Mouse (Mus musculus): ENCODE measurements around the gene Hyal5. TPM values are rescaled to one million over a fixed set of nuclear protein-coding genes. Genes with fewer than 3 reads are reported as not detected.

The Hyal5 gene
- total and polyA plus RNA-seq, 2 experiments from 2014 or later: not detected

DNA sequence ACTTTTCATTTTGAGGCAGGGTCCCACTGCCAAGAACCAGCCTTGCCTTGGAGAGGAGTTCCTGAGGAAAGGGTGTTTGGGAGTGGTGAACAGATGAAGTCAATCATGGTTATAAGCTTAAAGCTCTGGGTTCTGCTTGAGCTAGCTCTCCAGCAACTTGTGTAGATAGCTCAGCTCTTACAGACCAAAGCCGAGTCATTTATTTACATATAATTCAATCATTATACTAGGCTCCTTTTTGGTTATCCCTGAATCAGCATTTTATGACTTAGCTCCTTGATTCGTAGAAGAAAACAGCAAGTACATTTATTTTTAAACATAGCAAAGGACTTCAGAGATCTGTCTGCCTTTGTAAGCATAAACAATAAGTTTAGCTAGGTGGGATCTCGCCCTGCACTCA lies 47.3 kb downstream of the Hyal5 start:
- 76% methylated on average over 3 of the region's 3 CpGs for WGBS
- no peak overlapping the region for H3K4me2 ChIP-seq (ENCODE audit: low read depth, low read length)
- no peaks in the 10 kb centered on the region for H3K27me3 ChIP-seq (ENCODE audit: control insufficient read depth, insufficient read depth, low read length)
- ATAC-seq (ENCODE audit: insufficient read depth, low read depth) (no peak), DNase-seq (ENCODE audit: low spot score) (no peak)
- H3K4me3 ChIP-seq (ENCODE audit: low read depth, low read length): no peak overlapping the region
- no peaks in the 10 kb centered on the region for H3K4me1 ChIP-seq (ENCODE audit: control insufficient read depth, insufficient read depth)
- no peaks in the 10 kb centered on the region for H3K36me3 ChIP-seq (replicated peaks; ENCODE audit: control insufficient read depth, insufficient read depth, low read length)
- TF ChIP-seq CTCF (IDR thresholded peaks at IDR 0.05; ENCODE audit: low read depth): no peak
- no peak for TF ChIP-seq EP300 (IDR thresholded peaks at IDR 0.05; ENCODE audit: low read depth)
- no peaks in the 10 kb centered on the region for H3K9me3 ChIP-seq (replicated peaks; ENCODE audit: control insufficient read depth, low read length)
- no peak overlapping the region for H3K27ac ChIP-seq (ENCODE audit: low read depth)
- H3K9ac ChIP-seq (replicated peaks; ENCODE audit: low read depth, low read length): no peak overlapping the region

DNA sequence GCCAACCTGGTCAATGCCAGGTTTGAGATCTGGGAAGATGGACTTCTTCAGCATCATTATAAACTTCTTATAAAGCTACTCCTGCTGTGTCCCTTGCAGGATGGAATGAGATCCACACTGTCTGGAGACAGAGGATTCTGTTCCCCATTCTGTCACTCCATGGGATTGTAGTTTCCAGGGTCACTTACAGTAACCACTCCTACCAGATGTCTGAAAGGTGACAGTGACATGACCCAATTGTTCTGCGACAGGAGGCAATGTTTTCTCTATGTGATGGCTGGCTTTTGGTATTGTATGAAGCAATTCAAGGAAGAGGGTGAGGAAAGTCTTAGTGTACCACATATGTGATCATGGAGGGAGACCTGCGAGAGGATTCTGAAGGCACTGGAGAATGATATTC lies 50.0 kb downstream of the Hyal5 start:
- H3K4me2 ChIP-seq (ENCODE audit: low read depth, low read length): no peak overlapping the region
- no peaks in the 10 kb centered on the region for H3K36me3 ChIP-seq (replicated peaks; ENCODE audit: control insufficient read depth, insufficient read depth, low read length)
- DNase-seq (ENCODE audit: low spot score) (no peak), ATAC-seq (ENCODE audit: insufficient read depth, low read depth) (no peak)
- 46% methylated on average over 2 of the region's 2 CpGs for WGBS
- H3K27ac ChIP-seq (ENCODE audit: low read depth): no peak overlapping the region
- no peaks in the 10 kb centered on the region for H3K27me3 ChIP-seq (ENCODE audit: control insufficient read depth, insufficient read depth, low read length)
- no peak for TF ChIP-seq CTCF (IDR thresholded peaks at IDR 0.05; ENCODE audit: low read depth)
- no peak for TF ChIP-seq EP300 (IDR thresholded peaks at IDR 0.05; ENCODE audit: low read depth)
- H3K9me3 ChIP-seq (replicated peaks; ENCODE audit: control insufficient read depth, low read length): no peaks in the 10 kb centered on the region
- H3K4me1 ChIP-seq (ENCODE audit: control insufficient read depth, insufficient read depth): no peaks in the 10 kb centered on the region
- H3K9ac ChIP-seq (replicated peaks; ENCODE audit: low read depth, low read length): no peak overlapping the region
- no peak overlapping the region for H3K4me3 ChIP-seq (ENCODE audit: low read depth, low read length)

DNA sequence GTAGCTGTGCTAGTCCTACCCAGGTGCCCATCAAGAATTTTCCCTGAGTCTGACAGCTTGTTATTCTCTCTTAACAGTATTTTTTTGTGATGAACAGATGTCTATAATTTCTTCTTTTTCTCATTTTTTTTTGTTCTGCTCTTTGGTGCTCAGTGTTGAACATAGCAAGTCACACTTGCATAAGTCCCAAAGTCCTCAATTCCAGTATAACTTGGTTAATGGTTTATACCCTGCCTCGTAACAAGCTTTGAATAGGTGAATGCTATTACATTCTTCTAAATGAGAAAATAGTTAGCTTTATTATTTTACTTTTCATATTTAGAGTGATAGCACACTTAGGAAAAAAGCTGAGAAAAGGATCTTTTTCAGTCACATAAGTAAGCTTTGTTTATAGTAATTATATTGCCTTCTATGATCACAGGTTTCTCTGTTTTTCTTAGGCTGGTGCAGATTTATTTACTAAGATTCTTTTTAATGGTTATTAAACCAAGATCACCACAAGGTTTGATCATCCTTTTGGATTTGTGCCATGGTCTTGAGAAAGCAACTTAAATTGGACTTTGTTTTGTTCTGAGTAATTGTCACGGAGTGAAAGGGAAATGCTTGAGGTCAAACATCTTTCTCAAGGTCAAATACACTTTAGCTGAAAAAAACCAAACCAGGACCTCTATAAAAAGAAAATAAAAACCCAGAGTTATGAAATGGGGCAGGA lies 52.4 kb downstream of the Hyal5 start:
- no peaks in the 10 kb centered on the region for H3K9me3 ChIP-seq (replicated peaks; ENCODE audit: control insufficient read depth, low read length)
- H3K36me3 ChIP-seq (replicated peaks; ENCODE audit: control insufficient read depth, insufficient read depth, low read length): no peaks in the 10 kb centered on the region
- no peaks in the 10 kb centered on the region for H3K27me3 ChIP-seq (ENCODE audit: control insufficient read depth, insufficient read depth, low read length)
- H3K9ac ChIP-seq (replicated peaks; ENCODE audit: low read depth, low read length): no peak overlapping the region
- ATAC-seq (ENCODE audit: insufficient read depth, low read depth) (no peak), DNase-seq (ENCODE audit: low spot score) (no peak)
- H3K4me2 ChIP-seq (ENCODE audit: low read depth, low read length): no peak overlapping the region
- WGBS: 59% methylated on average over 2 of the region's 2 CpGs
- TF ChIP-seq CTCF (IDR thresholded peaks at IDR 0.05; ENCODE audit: low read depth): no peak
- TF ChIP-seq EP300 (IDR thresholded peaks at IDR 0.05; ENCODE audit: low read depth): no peak
- H3K4me1 ChIP-seq (ENCODE audit: control insufficient read depth, insufficient read depth): no peaks in the 10 kb centered on the region
- no peak overlapping the region for H3K27ac ChIP-seq (ENCODE audit: low read depth)
- H3K4me3 ChIP-seq (ENCODE audit: low read depth, low read length): no peak overlapping the region

DNA sequence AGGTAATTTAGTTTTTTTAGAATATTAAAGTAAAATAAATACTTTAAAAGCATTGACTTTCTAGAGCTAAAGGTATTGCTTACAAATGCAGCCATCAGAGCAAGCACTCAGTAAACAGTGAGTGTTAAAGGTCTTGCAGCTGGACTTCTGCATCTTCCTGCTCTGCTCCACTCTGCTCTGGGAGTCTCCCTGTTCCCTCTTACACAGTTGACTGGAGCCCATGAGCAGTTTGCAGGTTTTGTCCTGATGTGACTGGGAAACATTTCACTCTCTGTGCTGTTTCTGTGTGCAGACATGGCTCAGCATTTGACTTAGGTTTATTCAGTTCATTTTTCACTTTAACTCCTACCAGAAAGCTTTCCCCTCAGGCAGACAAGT lies 52.9 kb downstream of the Hyal5 start:
- no peak for DNase-seq (ENCODE audit: low spot score)
- TF ChIP-seq EP300 (IDR thresholded peaks at IDR 0.05; ENCODE audit: low read depth) (no peak), CTCF (IDR thresholded peaks at IDR 0.05; ENCODE audit: low read depth) (no peak)
- no peaks in the 10 kb centered on the region for H3K27me3 ChIP-seq (ENCODE audit: control insufficient read depth, insufficient read depth, low read length)
- no peak overlapping the region for H3K9ac ChIP-seq (replicated peaks; ENCODE audit: low read depth, low read length)
- H3K27ac ChIP-seq (ENCODE audit: low read depth): no peak overlapping the region
- no peaks in the 10 kb centered on the region for H3K9me3 ChIP-seq (replicated peaks; ENCODE audit: control insufficient read depth, low read length)
- ATAC-seq (ENCODE audit: insufficient read depth, low read depth): no peak
- no peak overlapping the region for H3K4me3 ChIP-seq (ENCODE audit: low read depth, low read length)
- no peaks in the 10 kb centered on the region for H3K4me1 ChIP-seq (ENCODE audit: control insufficient read depth, insufficient read depth)
- no peak overlapping the region for H3K4me2 ChIP-seq (ENCODE audit: low read depth, low read length)
- H3K36me3 ChIP-seq (replicated peaks; ENCODE audit: control insufficient read depth, insufficient read depth, low read length): no peaks in the 10 kb centered on the region

DNA sequence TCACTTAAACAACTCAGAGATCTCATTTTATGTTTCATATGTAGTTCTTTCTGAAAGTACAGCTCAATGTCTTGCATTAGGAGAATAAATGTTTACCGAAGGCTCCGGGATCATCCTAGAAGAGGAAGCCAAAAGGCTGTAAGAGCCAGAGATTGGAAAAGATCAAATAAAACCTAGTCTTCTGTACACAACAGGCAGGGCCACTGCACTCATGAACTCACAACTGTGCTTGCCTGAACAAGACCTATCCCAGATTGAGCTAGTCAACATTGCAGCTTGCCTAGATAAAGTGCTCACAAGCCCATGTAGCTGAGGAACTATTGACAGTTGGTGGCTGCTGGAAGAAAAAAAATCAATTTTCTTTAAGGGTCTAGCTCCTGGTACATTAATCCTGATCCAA lies 55.8 kb downstream of the Hyal5 start:
- no peak for TF ChIP-seq EP300 (IDR thresholded peaks at IDR 0.05; ENCODE audit: low read depth)
- TF ChIP-seq CTCF (IDR thresholded peaks at IDR 0.05; ENCODE audit: low read depth): no peak
- no peaks in the 10 kb centered on the region for H3K9me3 ChIP-seq (replicated peaks; ENCODE audit: control insufficient read depth, low read length)
- H3K4me1 ChIP-seq (ENCODE audit: control insufficient read depth, insufficient read depth): no peaks in the 10 kb centered on the region
- ATAC-seq (ENCODE audit: insufficient read depth, low read depth) (no peak), DNase-seq (ENCODE audit: low spot score) (no peak)
- no peak overlapping the region for H3K9ac ChIP-seq (replicated peaks; ENCODE audit: low read depth, low read length)
- H3K4me3 ChIP-seq (ENCODE audit: low read depth, low read length): no peak overlapping the region
- H3K27ac ChIP-seq (ENCODE audit: low read depth): no peak overlapping the region
- WGBS: 95% methylated on average over 2 of the region's 2 CpGs
- no peak overlapping the region for H3K4me2 ChIP-seq (ENCODE audit: low read depth, low read length)
- H3K36me3 ChIP-seq (replicated peaks; ENCODE audit: control insufficient read depth, insufficient read depth, low read length): no peaks in the 10 kb centered on the region
- H3K27me3 ChIP-seq (ENCODE audit: control insufficient read depth, insufficient read depth, low read length): no peaks in the 10 kb centered on the region
